Mouse (Mus musculus): ENCODE results near the gene Rasgrp4.
A peak's percentile ranks its signal among the peaks of the same experiment; 100 is the strongest.
"Not testable (repeated sequence)": the region's sequence is repeated elsewhere in the genome, so short reads cannot be mapped to it uniquely, and the experiment has no call there.

Rasgrp4 gene

DNA sequence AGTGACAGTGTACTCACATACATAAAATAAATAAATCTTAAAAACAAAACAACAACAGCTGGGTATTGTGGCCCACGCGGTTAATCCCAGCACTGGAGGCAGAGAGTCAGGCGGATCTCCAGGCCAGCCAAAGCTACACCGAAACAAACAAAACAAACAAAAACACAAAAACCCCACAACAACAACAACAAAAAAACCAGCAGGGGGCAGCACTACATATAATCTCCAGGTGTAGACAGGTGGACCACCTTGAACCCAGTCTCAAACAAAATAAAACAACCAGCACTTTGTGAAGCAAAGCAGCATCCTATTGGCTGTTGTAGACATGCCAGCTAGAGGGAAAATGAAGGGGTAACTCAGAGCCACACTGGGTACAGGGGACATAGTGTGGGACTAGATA, 43.5 kb downstream of the Rasgrp4 start:
- no peak for DNase-seq (ENCODE audit: low spot score in 2 of 2)

DNA sequence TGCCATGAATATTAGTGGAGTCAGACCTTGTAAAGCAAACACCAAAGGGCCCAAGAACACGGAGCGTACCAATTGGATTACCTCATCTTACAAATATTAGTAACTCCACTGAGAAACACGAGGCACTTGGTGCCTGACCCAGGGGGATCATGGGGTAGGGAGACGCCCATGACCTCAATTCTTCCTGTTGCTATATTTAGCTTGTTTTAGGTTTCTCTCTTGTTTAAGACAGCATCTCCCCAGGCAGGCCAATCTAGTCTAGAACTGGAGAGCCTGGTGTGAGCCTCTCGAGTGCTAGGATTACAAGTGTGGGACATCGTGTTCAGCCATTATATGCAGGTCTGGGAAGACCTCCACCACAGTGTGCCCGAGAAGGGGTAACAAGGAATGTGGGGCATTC, 44.7 kb downstream of the Rasgrp4 start:
- no peak for DNase-seq (ENCODE audit: low spot score in 2 of 2)

DNA sequence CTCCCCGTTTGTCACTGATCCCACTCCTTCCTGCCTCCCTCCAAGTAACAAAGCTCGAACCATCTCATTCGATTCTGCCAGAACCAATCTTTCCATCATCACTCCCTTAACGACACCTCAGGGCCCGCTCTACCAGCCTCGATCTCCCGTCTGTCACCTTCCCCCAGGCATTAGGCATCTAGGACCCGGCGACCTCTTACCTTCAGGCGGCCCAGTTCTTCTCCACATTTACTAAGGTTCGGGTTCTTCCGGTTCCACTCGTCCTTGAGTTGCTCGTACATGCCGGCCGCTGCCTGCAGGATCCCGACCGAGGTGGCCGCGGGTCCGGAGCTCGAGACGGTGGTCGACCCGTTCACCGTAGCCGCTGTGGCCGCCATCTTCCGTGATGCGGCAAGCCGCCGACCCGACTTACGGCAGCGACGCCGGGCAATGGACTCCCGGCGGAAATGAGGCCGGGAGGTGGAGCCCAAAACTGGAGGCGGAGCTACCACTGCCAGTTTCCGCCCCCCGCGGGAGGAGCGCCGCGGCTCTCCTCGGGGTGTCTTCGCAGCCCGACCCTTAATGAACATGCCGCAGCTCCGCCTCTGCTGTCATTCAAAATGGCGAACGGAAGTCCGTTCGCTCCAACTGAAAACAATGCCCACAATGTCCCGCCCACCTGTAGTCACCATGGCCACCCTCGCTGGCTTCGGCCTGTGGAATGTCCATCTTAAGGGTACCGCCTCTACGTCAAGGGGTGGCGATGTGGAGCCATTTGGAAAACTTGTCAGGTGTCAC, 45.6 kb downstream of the Rasgrp4 start, which contains the start of gene Psmd8:
Psmd8 (minus strand) TSS at position 625 of the 777 bp plus-strand sequence.
- DNase-seq (ENCODE audit: low spot score in 2 of 2), result peak; percentile 95 to 96

DNA sequence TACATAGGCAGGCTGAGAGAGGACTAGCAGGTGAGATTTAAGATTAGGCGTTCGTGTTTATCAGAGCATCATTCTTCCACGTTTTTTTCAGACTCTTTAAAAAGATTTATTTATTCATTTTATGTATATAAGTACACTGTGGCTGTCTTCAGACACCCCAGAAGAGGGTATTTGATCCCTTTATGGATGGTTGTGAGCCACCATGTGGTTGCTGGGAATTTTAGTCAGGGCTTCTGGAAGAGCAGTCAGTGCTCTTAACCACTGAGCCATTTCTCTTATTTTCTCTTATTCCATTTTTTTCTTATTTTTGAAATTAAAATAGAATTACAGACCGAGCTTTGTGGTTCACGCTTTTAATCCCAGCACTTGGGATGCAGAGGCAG, 46.2 kb downstream of the Rasgrp4 start:
- no peak for DNase-seq (ENCODE audit: low spot score in 2 of 2)

DNA sequence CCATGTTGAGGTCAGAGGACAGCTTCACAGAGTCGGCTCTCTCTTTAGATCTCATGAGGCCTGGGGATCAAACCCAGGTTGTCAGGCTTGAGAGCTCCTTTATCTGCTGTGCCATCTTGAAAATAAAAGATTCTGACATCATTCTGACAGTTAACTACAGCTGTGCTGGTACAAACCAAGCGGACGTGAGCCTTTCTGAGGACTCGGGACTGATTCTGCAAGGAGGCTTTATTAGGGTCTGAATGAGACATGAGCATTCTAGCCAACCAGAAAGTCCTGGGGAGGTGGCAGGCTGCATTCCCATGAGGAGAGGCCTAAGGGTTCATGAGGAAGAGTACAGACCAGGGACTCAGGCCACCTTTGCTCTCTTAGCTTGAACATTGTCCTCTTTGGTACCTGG, 46.7 kb downstream of the Rasgrp4 start:
- DNase-seq (ENCODE audit: low spot score in 2 of 2), result not testable (repeated sequence)

DNA sequence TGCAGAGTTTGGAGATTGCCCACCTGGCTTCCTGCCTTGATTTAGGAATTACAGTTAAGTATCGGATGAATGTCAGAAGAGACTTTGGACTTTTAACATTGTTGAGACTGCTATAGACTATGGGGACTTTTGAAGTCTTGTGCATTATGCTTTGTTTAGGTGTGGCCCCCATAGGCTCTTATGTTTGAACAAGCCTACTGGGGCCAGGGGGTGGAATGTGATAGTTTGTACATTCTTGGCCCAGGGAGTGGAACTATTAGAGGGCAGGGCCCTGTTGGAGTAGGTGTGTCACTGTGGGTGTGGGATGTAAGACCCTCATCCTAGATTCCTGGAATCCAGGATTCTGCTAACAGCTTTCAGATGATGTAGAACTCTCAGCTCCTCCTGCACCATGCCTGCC, 59.6 kb downstream of the Rasgrp4 start:
- not testable (repeated sequence) for DNase-seq (ENCODE audit: low spot score in 2 of 2)

DNA sequence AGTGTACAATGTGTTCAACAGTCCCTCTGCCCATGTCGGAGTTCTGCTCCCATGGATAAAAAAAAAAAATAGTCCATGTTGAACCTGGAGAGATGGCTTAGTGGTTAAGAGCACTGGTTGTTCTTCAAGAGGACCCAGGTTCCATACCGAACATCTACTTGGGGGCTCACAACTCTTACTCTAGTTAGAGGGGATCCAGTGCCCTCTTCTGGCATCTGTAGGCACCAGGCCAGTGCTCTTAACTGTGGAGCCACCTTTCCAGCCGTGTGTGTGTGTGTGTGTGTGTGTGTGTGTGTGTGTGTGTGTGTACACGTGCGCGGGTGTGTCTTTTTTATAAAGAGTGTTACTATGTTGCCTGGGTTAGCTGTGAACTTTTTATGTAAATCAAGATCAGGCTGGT, 67.9 kb downstream of the Rasgrp4 start:
- DNase-seq (ENCODE audit: low spot score in 2 of 2), result no peak
